Mouse (Mus musculus): Measurements from ENCODE around the gene Kdelr2.

- TF ChIP-seq POLR2A (IDR thresholded peaks at IDR 0.05; ENCODE audit: low read depth, low read length) (no peak), CTCF (conservative IDR thresholded peaks at IDR 0.05; ENCODE audit: insufficient read depth, insufficient read length, low read depth, low read length) (no peak)
Measured at GRCm38 (mm10) chr5:143370416-143371145, 33.1 kb upstream of the Kdelr2 start.
